Mouse (Mus musculus): ENCODE measurements at regions not wholly inside any gene's neighbourhood (a gene's known extent, or its start where the extent isn't known, plus 50 kb on each side); places are given as distances from the start of the nearest gene placed in this dataset.

DNA sequence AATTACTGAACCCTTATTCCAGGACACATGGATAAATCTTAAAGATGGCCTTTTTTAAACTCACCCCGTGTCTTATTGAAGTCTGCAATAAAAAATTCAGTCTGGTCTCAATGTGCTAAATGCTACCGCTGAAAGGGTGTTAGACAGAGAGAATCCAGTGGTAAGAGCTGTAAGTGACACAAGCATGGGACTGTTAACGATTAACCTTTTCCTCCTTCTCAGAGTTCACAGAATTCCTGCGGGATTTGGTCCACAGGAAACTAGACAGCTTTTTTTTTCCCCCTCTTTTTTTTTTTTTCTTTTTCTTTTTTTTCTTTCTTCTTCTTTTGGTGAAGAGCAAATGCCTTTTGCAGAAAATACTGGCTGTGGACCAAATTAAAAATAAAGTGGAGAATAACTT lies 72.0 kb upstream of the Atp5g3 start:
- DNase-seq = peak in 1 of 2 experiments; percentile 32

- DNase-seq = no peak
These were observed 66.9 kb upstream of the Atp5g3 start for GRCm38 (mm10) chr2:73978072-73978471.

DNA sequence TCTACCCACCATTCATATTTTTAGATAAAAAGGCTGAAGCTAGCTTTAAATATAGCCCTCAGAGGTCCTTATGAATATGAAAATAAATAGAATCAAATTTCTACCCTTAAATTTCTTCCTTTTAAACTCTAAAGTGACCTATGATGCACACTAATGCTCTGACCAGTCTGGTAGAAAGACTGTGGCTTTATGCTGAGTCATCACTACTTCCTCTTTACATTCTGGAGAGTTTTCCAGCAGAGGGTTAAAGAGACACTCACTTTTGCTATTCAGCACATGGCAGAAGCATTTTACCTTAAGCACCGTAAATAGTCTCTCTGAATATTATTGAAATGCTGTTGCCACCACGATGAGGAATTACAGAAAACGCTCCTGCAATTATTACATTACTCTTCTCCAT lies 62.6 kb upstream of the Atp5g3 start:
- DNase-seq = no peak

- DNase-seq = no peak
These were observed 56.5 kb upstream of the Atp5g3 start for GRCm38 (mm10) chr2:73967618-73968017.

GRCm38 (mm10) chr2:73965595-73965994 lies 54.5 kb upstream of the Atp5g3 start:
- peak; percentile 19 to 74 for DNase-seq

Data from kidney, postnatal 36 days (tissue).